Mouse (Mus musculus) liver, postnatal 0 days (tissue): ENCODE results near the gene Tmtc1. TPM values are rescaled to one million over a fixed set of nuclear protein-coding genes. Genes with fewer than 3 reads are reported as not detected.
A peak's percentile ranks its signal among the peaks of the same experiment; 100 is the strongest.

ENCODE experiments used
- ATAC-seq: fragments of 200-750 bp; cut with Nextera tagmentation; 2 replicates; pipeline ENCODE4 v1.8.0; 2017; ENCODE audit warnings: mild to moderate bottlenecking, moderate library complexity
- DNase-seq: peaks from one replicate; pipeline ENCODE4 v3.0.0-alpha.2; 2016
- H3K27ac ChIP-seq: fragments of 300-500 bp; sonication (generic); 2 replicates; pipeline ENCODE4 v1.5.1; 2014; ENCODE audit warnings: antibody characterized with exemption, moderate library complexity, mild to moderate bottlenecking, low read depth
- H3K27me3 ChIP-seq: fragments of 300-500 bp; sonication (generic); 2 replicates; pipeline ENCODE4 v1.6.1; 2014; ENCODE audit warnings: low read length, control low read depth, mixed read lengths; ENCODE audit not compliant: insufficient read depth
- H3K36me3 ChIP-seq: fragments of 300-500 bp; sonication (generic); replicated peaks from 2 replicates; pipeline ENCODE4 v1.6.1; 2014; ENCODE audit warnings: mild to moderate bottlenecking, control low read depth, low read length, moderate library complexity, mixed read lengths; ENCODE audit not compliant: insufficient read depth
- H3K4me1 ChIP-seq: fragments of 300-500 bp; sonication (generic); 2 replicates; pipeline ENCODE4 v1.6.1; 2014; ENCODE audit warnings: antibody characterized with exemption, mild to moderate bottlenecking, control low read depth; ENCODE audit not compliant: insufficient read depth
- H3K4me2 ChIP-seq: fragments of 300-500 bp; sonication (generic); 2 replicates; pipeline ENCODE4 v1.6.1; 2014; ENCODE audit warnings: low read depth, mild to moderate bottlenecking, low read length, moderate library complexity, mixed read lengths
- H3K4me3 ChIP-seq: fragments of 300-500 bp; sonication (generic); 2 replicates; pipeline ENCODE4 v1.5.1; 2014; ENCODE audit warnings: low read depth, low read length
- H3K9ac ChIP-seq: fragments of 300-500 bp; sonication (generic); replicated peaks from 2 replicates; pipeline ENCODE4 v1.6.1; 2014; ENCODE audit warnings: mild to moderate bottlenecking, moderate library complexity
- H3K9me3 ChIP-seq: fragments of 300-500 bp; sonication (generic); 2 replicates; pipeline ENCODE4 v1.6.1; 2016; ENCODE audit warnings: mild to moderate bottlenecking, control low read depth, low read length, mixed read lengths
- CTCF ChIP-seq: sonication (generic); IDR thresholded peaks from 2 replicates; pipeline ENCODE4 v1.5.1; 2016; ENCODE audit warnings: antibody characterized with exemption, low read depth
- EP300 ChIP-seq: IDR thresholded peaks from 2 replicates; pipeline ENCODE4 v1.6.1; 2016; ENCODE audit warnings: antibody characterized with exemption, low read depth, mild to moderate bottlenecking
- WGBS: fragments of 180-500 bp; shearing (Covaris S2); extraction: QIAGEN DNeasy Blood & Tissue Kit; methylation state at CpG from one replicate; pipeline ENCODE4 v1.1.7; 2014; ENCODE audit not compliant: insufficient replicate concordance; 5-methylcytosine and 5-hydroxymethylcytosine counted together
- polyA plus RNA-seq: library from polyadenylated mRNA; unstranded; fragments of >200 nt; fragmentation: Nextera tagmentation; extraction: Ambion mirVana; gene quantifications from 2 replicates; pipeline ENCODE4 v1.2.1, GENCODE M21; 2015

The Tmtc1 gene
- polyA plus RNA-seq, 1 experiment from 2014 or later = 0.12 TPM

GRCm38 (mm10) chr6:148358580-148359246 lies 85.5 kb downstream of the Tmtc1 start:
- no peak overlapping the region for H3K4me2 ChIP-seq
- no peak overlapping the region for H3K4me3 ChIP-seq
- H3K4me1 ChIP-seq = peaks cover 7% of the 10 kb centered on the region
- H3K36me3 ChIP-seq = 0 out of 2 replicates have a peak, but pooled peaks cover 2% of the 10 kb centered on the region
- DNase-seq (no peak), ATAC-seq (no peak)
- H3K9me3 ChIP-seq = no peaks in the 10 kb centered on the region
- H3K27ac ChIP-seq = no peak overlapping the region
- no peaks in the 10 kb centered on the region for H3K27me3 ChIP-seq
- WGBS = 71% methylated on average over 10 of the region's 12 CpGs
- TF ChIP-seq CTCF = no peak
- no peak for TF ChIP-seq EP300
- no peak overlapping the region for H3K9ac ChIP-seq

DNA sequence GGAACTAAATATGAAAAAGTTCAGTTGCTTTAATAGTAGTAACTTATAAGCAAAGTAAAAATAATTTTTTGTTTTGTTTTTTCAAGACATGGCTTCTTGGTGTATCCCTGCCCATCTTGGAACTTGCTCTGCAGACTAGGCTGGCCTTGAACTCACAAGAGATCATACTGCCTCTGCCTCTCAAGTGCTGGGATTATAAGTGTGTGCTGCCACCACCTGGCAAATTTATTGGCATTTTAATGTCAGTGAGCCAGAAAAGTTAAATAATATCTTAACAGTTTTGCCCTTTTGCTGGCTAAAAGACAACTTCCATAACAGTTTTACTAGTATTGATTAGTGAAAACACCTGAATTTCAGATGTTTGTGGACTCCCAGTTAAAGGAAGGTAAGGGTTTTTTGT lies 88.0 kb downstream of the Tmtc1 start:
- DNase-seq (no peak), ATAC-seq (no peak)
- Histone ChIP-seq H3K4me1 (peaks cover 7% of the 10 kb centered on the region), H3K9me3 (no peaks in the 10 kb centered on the region), H3K36me3 (0 out of 2 replicates have a peak, but pooled peaks cover 2% of the 10 kb centered on the region), H3K4me2 (no peak overlapping the region), H3K9ac (no peak overlapping the region), H3K27me3 (no peaks in the 10 kb centered on the region), H3K27ac (no peak overlapping the region), H3K4me3 (no peak overlapping the region)
- TF ChIP-seq CTCF = peak; percentile 20; the same call in 1 of the 2 replicates
- TF ChIP-seq EP300 = no peak

GRCm38 (mm10) chr6:148354509-148355474 lies 89.4 kb downstream of the Tmtc1 start:
- 43% methylated on average over 85 of the region's 85 CpGs for WGBS

GRCm38 (mm10) chr6:148354151-148354508 lies 90.1 kb downstream of the Tmtc1 start:
- Histone ChIP-seq H3K36me3 (0 out of 2 replicates have a peak, but pooled peaks cover 2% of the 10 kb centered on the region), H3K4me1 (peaks cover 7% of the 10 kb centered on the region), H3K27ac (no peak overlapping the region), H3K9ac (no peak overlapping the region), H3K9me3 (no peaks in the 10 kb centered on the region), H3K27me3 (no peaks in the 10 kb centered on the region), H3K4me2 (peak overlapping the region; percentile 70), H3K4me3 (peak overlapping the region; percentile 50)
- no peak for TF ChIP-seq CTCF
- TF ChIP-seq EP300 = no peak
- WGBS = 90% methylated on average over 16 of the region's 16 CpGs
- no peak for DNase-seq
- ATAC-seq = peak; percentile 43

More at GRCm38 (mm10) chr6:148354509-148355474, 89.4 kb downstream of the Tmtc1 start:
- H3K4me2 ChIP-seq = peak overlapping the region; percentile 70
- peak; percentile 84 for DNase-seq
- H3K9ac ChIP-seq = peak overlapping the region; percentile 55
- TF ChIP-seq EP300 = no peak
- TF ChIP-seq CTCF = peak; percentile 63
- H3K9me3 ChIP-seq = no peaks in the 10 kb centered on the region
- ATAC-seq = peak; percentile 92
- H3K4me1 ChIP-seq = peaks cover 7% of the 10 kb centered on the region
- H3K4me3 ChIP-seq = peak overlapping the region; percentile 50
- H3K27ac ChIP-seq = no peak overlapping the region
- H3K27me3 ChIP-seq = no peaks in the 10 kb centered on the region
- H3K36me3 ChIP-seq = 0 out of 2 replicates have a peak, but pooled peaks cover 2% of the 10 kb centered on the region

GRCm38 (mm10) chr6:148345001-148345400 lies 99.2 kb downstream of the Tmtc1 start:
- WGBS = 34% methylated on average over 3 of the region's 3 CpGs
- H3K27me3 ChIP-seq = no peaks in the 10 kb centered on the region
- TF ChIP-seq CTCF (no peak), EP300 (no peak)
- H3K4me3 ChIP-seq = no peak overlapping the region
- H3K4me2 ChIP-seq = no peak overlapping the region
- no peaks in the 10 kb centered on the region for H3K36me3 ChIP-seq
- no peak overlapping the region for H3K27ac ChIP-seq
- no peaks in the 10 kb centered on the region for H3K9me3 ChIP-seq
- no peaks in the 10 kb centered on the region for H3K4me1 ChIP-seq
- ATAC-seq (peak; percentile 67), DNase-seq (no peak)
- H3K9ac ChIP-seq = no peak overlapping the region

- no peaks in the 10 kb centered on the region for H3K36me3 ChIP-seq
- H3K4me3 ChIP-seq = no peak overlapping the region
- no peak for DNase-seq
- no peaks in the 10 kb centered on the region for H3K4me1 ChIP-seq
- H3K9me3 ChIP-seq = no peaks in the 10 kb centered on the region
- H3K27me3 ChIP-seq = no peaks in the 10 kb centered on the region
- no peak overlapping the region for H3K4me2 ChIP-seq
- 50% methylated on average over 2 of the region's 2 CpGs for WGBS
- no peak for ATAC-seq
- H3K27ac ChIP-seq = no peak overlapping the region
- no peak for TF ChIP-seq EP300
- no peak for TF ChIP-seq CTCF
- no peak overlapping the region for H3K9ac ChIP-seq
Observed at GRCm38 (mm10) chr6:148342191-148342590, 102.0 kb downstream of the Tmtc1 start.
